Mouse (Mus musculus) forebrain, embryonic 10.5 days (tissue): Measurements from ENCODE around the gene Cyp2t4. TPM values are rescaled to one million over a fixed set of nuclear protein-coding genes. Genes with fewer than 3 reads are reported as not detected.
A peak's percentile ranks its signal among the peaks of the same experiment; 100 is the strongest.

Experiments used
- DNase-seq: peaks from one replicate; pipeline ENCODE4 v3.0.0-alpha.2; 2017; ENCODE audit warnings: low spot score; ENCODE audit errors: extremely low spot score
- H3K27ac ChIP-seq: fragments of 300-500 bp; sonication (generic); 2 replicates; pipeline ENCODE4 v1.5.1; 2016; ENCODE audit warnings: mild to moderate bottlenecking
- H3K27me3 ChIP-seq: fragments of 300-500 bp; sonication (generic); 2 replicates; pipeline ENCODE4 v1.6.1; 2016; ENCODE audit warnings: mild to moderate bottlenecking; ENCODE audit not compliant: poor library complexity, severe bottlenecking
- H3K36me3 ChIP-seq: fragments of 300-500 bp; sonication (generic); replicated peaks from 2 replicates; pipeline ENCODE4 v1.6.1; 2016; ENCODE audit warnings: mild to moderate bottlenecking, moderate library complexity
- H3K4me1 ChIP-seq: fragments of 300-500 bp; sonication (generic); 2 replicates; pipeline ENCODE4 v1.6.1; 2016
- H3K4me3 ChIP-seq: fragments of 300-500 bp; sonication (generic); 2 replicates; pipeline ENCODE4 v1.5.1; 2016; ENCODE audit warnings: mild to moderate bottlenecking, moderate library complexity
- H3K9me3 ChIP-seq: fragments of 300-500 bp; sonication (generic); 2 replicates; pipeline ENCODE4 v1.6.1; 2016; ENCODE audit warnings: mild to moderate bottlenecking, moderate library complexity
- WGBS: fragments of 180-500 bp; shearing (Covaris S2); methylation state at CpG from one replicate; pipeline ENCODE4 v1.1.7; 2016; 5-methylcytosine and 5-hydroxymethylcytosine counted together
- polyA plus RNA-seq: library from polyadenylated mRNA; unstranded; fragments of >200 nt; fragmentation: Nextera tagmentation; extraction: Ambion mirVana; gene quantifications from 2 replicates; pipeline ENCODE4 v1.2.1, GENCODE M21; 2016

The Cyp2t4 gene
- polyA plus RNA-seq, 1 experiment from 2014 or later, result 0.16 TPM

GRCm38 (mm10) chr7:27131387-27131786 is 22.1 kb upstream of the Cyp2t4 start:
- H3K36me3 ChIP-seq, result no peaks in the 10 kb centered on the region
- H3K27ac ChIP-seq, result no peak overlapping the region
- no peak overlapping the region for H3K4me3 ChIP-seq
- peaks cover 6% of the 10 kb centered on the region; the same call in 1 of the 2 replicates for H3K9me3 ChIP-seq
- 64% methylated on average over 2 of the region's 2 CpGs for WGBS
- no peak for DNase-seq
- no peaks in the 10 kb centered on the region for H3K4me1 ChIP-seq
- no peaks in the 10 kb centered on the region for H3K27me3 ChIP-seq

- Histone ChIP-seq H3K4me1 (no peaks in the 10 kb centered on the region), H3K27me3 (no peaks in the 10 kb centered on the region), H3K9me3 (peaks cover 6% of the 10 kb centered on the region; the same call in 1 of the 2 replicates), H3K36me3 (no peaks in the 10 kb centered on the region), H3K4me3 (no peak overlapping the region), H3K27ac (no peak overlapping the region)
- DNase-seq, result peak; percentile 56
- 14% methylated on average over 10 of the region's 10 CpGs for WGBS
These were observed 20.9 kb upstream of the Cyp2t4 start for GRCm38 (mm10) chr7:27132588-27132987.

GRCm38 (mm10) chr7:27133156-27133555 is 20.4 kb upstream of the Cyp2t4 start:
- Histone ChIP-seq H3K27ac (no peak overlapping the region), H3K27me3 (no peaks in the 10 kb centered on the region), H3K4me3 (no peak overlapping the region), H3K9me3 (peaks cover 6% of the 10 kb centered on the region; the same call in 1 of the 2 replicates), H3K4me1 (no peaks in the 10 kb centered on the region), H3K36me3 (no peaks in the 10 kb centered on the region)
- WGBS, result 81% methylated on average over 12 of the region's 12 CpGs
- DNase-seq, result no peak

GRCm38 (mm10) chr7:27133757-27134156 is 19.8 kb upstream of the Cyp2t4 start:
- 82% methylated on average over 4 of the region's 4 CpGs for WGBS
- no peaks in the 10 kb centered on the region for H3K27me3 ChIP-seq
- H3K4me1 ChIP-seq, result no peaks in the 10 kb centered on the region

GRCm38 (mm10) chr7:27136410-27136996 is 17.0 kb upstream of the Cyp2t4 start:
- H3K36me3 ChIP-seq, result no peaks in the 10 kb centered on the region
- no peak overlapping the region for H3K27ac ChIP-seq
- DNase-seq, result no peak
- WGBS, result 78% methylated on average over 8 of the region's 8 CpGs
- H3K4me3 ChIP-seq, result no peak overlapping the region
- H3K27me3 ChIP-seq, result no peaks in the 10 kb centered on the region
- H3K9me3 ChIP-seq, result peaks cover 12% of the 10 kb centered on the region
- H3K4me1 ChIP-seq, result no peaks in the 10 kb centered on the region

More at GRCm38 (mm10) chr7:27133757-27134156, 19.8 kb upstream of the Cyp2t4 start:
- Histone ChIP-seq H3K9me3 (peaks cover 6% of the 10 kb centered on the region; the same call in 1 of the 2 replicates), H3K36me3 (no peaks in the 10 kb centered on the region), H3K27ac (no peak overlapping the region), H3K4me3 (no peak overlapping the region)
- no peak for DNase-seq

- DNase-seq, result no peak
- 88% methylated on average over 13 of the region's 13 CpGs for WGBS
- H3K27ac ChIP-seq, result no peak overlapping the region
- peaks cover 13% of the 10 kb centered on the region for H3K4me1 ChIP-seq
- no peaks in the 10 kb centered on the region for H3K9me3 ChIP-seq
- peaks cover 42% of the 10 kb centered on the region for H3K36me3 ChIP-seq
- H3K4me3 ChIP-seq, result no peak overlapping the region
- no peaks in the 10 kb centered on the region for H3K27me3 ChIP-seq
These were observed 2.5 kb downstream of the Cyp2t4 start for GRCm38 (mm10) chr7:27156005-27156404.

GRCm38 (mm10) chr7:27158171-27158570 is 4.7 kb downstream of the Cyp2t4 start:
- Histone ChIP-seq H3K9me3 (no peaks in the 10 kb centered on the region), H3K36me3 (peaks cover 63% of the 10 kb centered on the region), H3K27ac (no peak overlapping the region), H3K4me1 (peaks cover 29% of the 10 kb centered on the region), H3K4me3 (no peak overlapping the region), H3K27me3 (no peaks in the 10 kb centered on the region)
- WGBS, result 96% methylated on average over 9 of the region's 9 CpGs
- no peak for DNase-seq

- Histone ChIP-seq H3K27me3 (no peaks in the 10 kb centered on the region), H3K36me3 (peaks cover 74% of the 10 kb centered on the region), H3K9me3 (no peaks in the 10 kb centered on the region), H3K4me3 (no peak overlapping the region), H3K27ac (no peak overlapping the region), H3K4me1 (peaks cover 40% of the 10 kb centered on the region)
- 94% methylated on average over 6 of the region's 6 CpGs for WGBS
- no peak for DNase-seq
These were observed 5.7 kb downstream of the Cyp2t4 start for GRCm38 (mm10) chr7:27159256-27159655.

GRCm38 (mm10) chr7:27159882-27160281 is 6.4 kb downstream of the Cyp2t4 start:
- Histone ChIP-seq H3K4me3 (no peak overlapping the region), H3K36me3 (peaks cover 80% of the 10 kb centered on the region), H3K27ac (no peak overlapping the region), H3K4me1 (peaks cover 46% of the 10 kb centered on the region), H3K27me3 (no peaks in the 10 kb centered on the region), H3K9me3 (no peaks in the 10 kb centered on the region)
- 29% methylated on average over 8 of the region's 8 CpGs for WGBS
- DNase-seq, result peak; percentile 81

- H3K36me3 ChIP-seq, result peaks cover 86% of the 10 kb centered on the region
- H3K4me3 ChIP-seq, result no peak overlapping the region
- H3K27me3 ChIP-seq, result no peaks in the 10 kb centered on the region
- no peaks in the 10 kb centered on the region for H3K9me3 ChIP-seq
- no peak overlapping the region for H3K27ac ChIP-seq
- peaks cover 55% of the 10 kb centered on the region for H3K4me1 ChIP-seq
- DNase-seq, result no peak
- WGBS, result 92% methylated on average over 3 of the region's 3 CpGs
These were observed 7.4 kb downstream of the Cyp2t4 start for GRCm38 (mm10) chr7:27160921-27161320.

GRCm38 (mm10) chr7:27161744-27162143 is 8.2 kb downstream of the Cyp2t4 start:
- no peaks in the 10 kb centered on the region for H3K27me3 ChIP-seq
- H3K4me3 ChIP-seq, result no peak overlapping the region
- 90% methylated on average over 4 of the region's 4 CpGs for WGBS
- no peaks in the 10 kb centered on the region for H3K9me3 ChIP-seq
- H3K27ac ChIP-seq, result no peak overlapping the region
- peaks cover 83% of the 10 kb centered on the region for H3K36me3 ChIP-seq
- H3K4me1 ChIP-seq, result peaks cover 55% of the 10 kb centered on the region
- no peak for DNase-seq

- DNase-seq, result no peak
- H3K27ac ChIP-seq, result no peak overlapping the region
- 86% methylated on average over 5 of the region's 5 CpGs for WGBS
- H3K36me3 ChIP-seq, result peaks cover 73% of the 10 kb centered on the region
- H3K9me3 ChIP-seq, result no peaks in the 10 kb centered on the region
- peaks cover 65% of the 10 kb centered on the region for H3K4me1 ChIP-seq
- no peaks in the 10 kb centered on the region for H3K27me3 ChIP-seq
- H3K4me3 ChIP-seq, result peak overlapping the region; percentile 77; the same call in 1 of the 2 replicates
These were observed 9.4 kb downstream of the Cyp2t4 start for GRCm38 (mm10) chr7:27162780-27163449.

- no peaks in the 10 kb centered on the region for H3K27me3 ChIP-seq
- no peaks in the 10 kb centered on the region for H3K9me3 ChIP-seq
- H3K27ac ChIP-seq, result no peak overlapping the region
- WGBS, result 94% methylated on average over 5 of the region's 5 CpGs
- peaks cover 65% of the 10 kb centered on the region for H3K4me1 ChIP-seq
- DNase-seq, result no peak
- H3K4me3 ChIP-seq, result peak overlapping the region; percentile 77; the same call in 1 of the 2 replicates
- peaks cover 70% of the 10 kb centered on the region for H3K36me3 ChIP-seq
These were observed 9.9 kb downstream of the Cyp2t4 start for GRCm38 (mm10) chr7:27163450-27163805.
